Mouse (Mus musculus) cerebellum, adult 2 months (tissue): Measurements from ENCODE around the gene C5ar1.

ENCODE experiments used
- CTCF ChIP-seq: fragments of 200-500 bp; IDR thresholded peaks from 2 replicates; pipeline ENCODE4 v1.5.1; 2011; ENCODE audit warnings: low read depth, mild to moderate bottlenecking, control low read depth, low read length, moderate library complexity, borderline replicate concordance; ENCODE audit not compliant: insufficient read depth
- POLR2A ChIP-seq: fragments of 200-500 bp; IDR thresholded peaks from 2 replicates; pipeline ENCODE4 v1.6.1; 2011; ENCODE audit warnings: low read length, control low read depth, borderline replicate concordance; ENCODE audit not compliant: insufficient read depth

- TF ChIP-seq CTCF (no peak), POLR2A (no peak)
These were observed 5.1 kb downstream of the C5ar1 start for GRCm38 (mm10) chr7:16254195-16254594.
